Mouse (Mus musculus) liver, embryonic 15.5 days (tissue): ENCODE results near the gene Gm4297. TPM values are rescaled to one million over a fixed set of nuclear protein-coding genes. Genes with fewer than 3 reads are reported as not detected.
"Not testable (repeated sequence)": the region's sequence is repeated elsewhere in the genome, so short reads cannot be mapped to it uniquely, and the experiment has no call there.

ENCODE experiments used
- ATAC-seq: fragments of 200-750 bp; cut with Nextera tagmentation; 2 replicates; pipeline ENCODE4 v1.8.0; 2017; ENCODE audit warnings: moderate number of reproducible peaks, mild to moderate bottlenecking, moderate library complexity; ENCODE audit not compliant: insufficient read depth
- H3K27ac ChIP-seq: fragments of 300-500 bp; sonication (generic); replicated peaks from 2 replicates; pipeline ENCODE4 v1.5.1; 2015; ENCODE audit warnings: mild to moderate bottlenecking, inconsistent platforms
- H3K27me3 ChIP-seq: fragments of 300-500 bp; sonication (generic); 2 replicates; pipeline ENCODE4 v1.6.1; 2015; ENCODE audit warnings: mild to moderate bottlenecking, inconsistent platforms
- H3K36me3 ChIP-seq: fragments of 300-500 bp; sonication (generic); replicated peaks from 2 replicates; pipeline ENCODE4 v1.6.1; 2015; ENCODE audit warnings: moderate library complexity, mild to moderate bottlenecking, inconsistent platforms
- H3K4me1 ChIP-seq: fragments of 300-500 bp; sonication (generic); replicated peaks from 2 replicates; pipeline ENCODE4 v1.6.1; 2015; ENCODE audit warnings: inconsistent platforms
- H3K4me2 ChIP-seq: fragments of 300-500 bp; sonication (generic); 2 replicates; pipeline ENCODE4 v1.6.1; 2015; ENCODE audit warnings: moderate library complexity, mild to moderate bottlenecking, inconsistent platforms
- H3K4me3 ChIP-seq: fragments of 300-500 bp; sonication (generic); replicated peaks from 2 replicates; pipeline ENCODE4 v1.5.1; 2015; ENCODE audit warnings: mild to moderate bottlenecking, inconsistent platforms
- H3K9ac ChIP-seq: fragments of 300-500 bp; sonication (generic); 2 replicates; pipeline ENCODE4 v1.6.1; 2015; ENCODE audit warnings: moderate library complexity, mild to moderate bottlenecking, inconsistent platforms
- H3K9me3 ChIP-seq: fragments of 300-500 bp; sonication (generic); replicated peaks from 2 replicates; pipeline ENCODE4 v1.6.1; 2016; ENCODE audit warnings: inconsistent platforms
- WGBS: fragments of 180-500 bp; shearing (Covaris S2); methylation state at CpG from one replicate; pipeline ENCODE4 v1.1.7; 2015; ENCODE audit warnings: mixed read lengths; ENCODE audit not compliant: insufficient replicate concordance; 5-methylcytosine and 5-hydroxymethylcytosine counted together
- microRNA-seq: library from miRNA; unstranded; fragments of <30 nt; microRNA quantifications from one replicate; pipeline ENCODE4, GENCODE M21; 2016
- polyA plus RNA-seq: library from polyadenylated mRNA; unstranded; fragments of >200 nt; fragmentation: Nextera tagmentation; extraction: Ambion mirVana; gene quantifications from 2 replicates; pipeline ENCODE4 v1.2.1, GENCODE M21; 2015

The Gm4297 gene
- not detected in 2 replicates for polyA plus RNA-seq

- not testable (repeated sequence) for H3K4me2 ChIP-seq, H3K9ac ChIP-seq, H3K4me3 ChIP-seq, H3K9me3 ChIP-seq, ATAC-seq, H3K36me3 ChIP-seq, H3K4me1 ChIP-seq, H3K27ac ChIP-seq, H3K27me3 ChIP-seq
- WGBS = 53% methylated on average over 4 of the region's 4 CpGs
Measured at GRCm38 (mm10) chrX:24574795-24575194, at the start of gene Gm4297. Gene Gm4297, minus strand, starts transcription at chrX:24574895.

Small RNA genes within 50 kb of the gene (microRNA-seq; reads per million reads assigned to microRNA genes)
- gene Gm27839 (not detected), gene Gm27910 (not detected)

Other genes starting within 250 kb of the Gm4297 start
- gene Gm5934, start 74.1 kb downstream of the Gm4297 start, polyA plus RNA-seq = not detected in 2 replicates
- gene Gm5935, start 200.3 kb upstream of the Gm4297 start, polyA plus RNA-seq = not detected in 2 replicates